Mouse (Mus musculus): ENCODE results near the gene H2afv.
A peak's percentile ranks its signal among the peaks of the same experiment; 100 is the strongest.
"Not testable (repeated sequence)": the region's sequence is repeated elsewhere in the genome, so short reads cannot be mapped to it uniquely, and the experiment has no call there.

The H2afv gene

DNA sequence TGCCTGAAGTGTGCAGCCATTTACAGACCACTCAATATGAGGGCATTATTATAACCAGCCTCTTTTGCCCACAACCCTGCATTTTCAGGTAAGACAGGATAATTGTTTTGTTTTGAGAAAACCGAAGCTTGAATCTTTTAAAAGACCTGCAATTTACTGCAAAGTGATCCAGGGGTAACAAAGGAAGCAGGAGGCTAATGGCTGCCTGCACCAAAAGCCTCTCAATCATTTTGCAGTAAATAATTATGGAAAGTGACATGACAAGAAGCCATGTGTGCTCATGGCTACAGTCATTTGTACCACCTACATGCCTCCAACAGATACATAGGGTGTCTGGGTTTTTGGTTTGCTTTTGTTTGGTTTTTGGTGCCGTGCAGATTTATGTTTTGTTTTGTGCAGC is 26.8 kb upstream of the H2afv start:
- no peak for DNase-seq (ENCODE audit: low read depth, low spot score)

DNA sequence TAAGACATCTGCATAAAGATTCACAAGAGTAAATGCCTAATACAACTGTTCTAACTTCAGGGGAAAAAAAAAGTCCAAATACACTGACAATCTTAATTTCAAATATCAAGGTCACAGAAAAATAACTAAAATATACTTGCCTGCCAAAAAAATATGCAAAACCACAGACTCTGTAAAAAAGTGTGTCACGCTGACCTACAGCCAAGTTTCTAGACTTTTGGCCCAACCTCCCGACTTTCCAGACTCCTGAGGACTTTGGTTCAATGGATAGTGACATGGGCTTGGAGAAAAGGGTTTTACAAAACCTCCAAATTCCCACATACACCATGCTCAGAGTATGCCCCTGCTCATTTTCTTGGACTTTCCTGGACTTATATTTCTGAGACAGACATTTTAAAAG is 24.3 kb upstream of the H2afv start:
- no peak for DNase-seq (ENCODE audit: low read depth, low spot score)

DNA sequence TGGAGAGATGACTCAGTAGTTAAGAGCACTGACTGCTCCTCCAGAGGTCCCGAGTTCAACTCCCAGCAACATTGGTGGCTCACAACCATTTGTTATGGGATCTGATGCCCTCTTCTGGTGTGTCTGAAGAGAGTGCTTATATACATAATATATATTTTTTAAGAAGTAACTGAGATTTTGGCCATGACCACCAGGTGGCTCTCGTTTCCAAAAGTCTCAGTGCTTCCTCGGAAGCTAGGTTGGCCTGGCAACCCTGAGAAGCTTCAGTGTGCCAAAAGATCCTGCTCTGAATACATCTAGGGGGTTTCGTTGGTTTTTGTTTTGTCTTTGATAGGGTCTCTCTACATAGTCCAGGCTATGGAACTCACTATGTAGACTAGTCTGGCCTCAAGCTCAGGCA is 20.9 kb upstream of the H2afv start:
- peak; percentile 50 for DNase-seq (ENCODE audit: low read depth, low spot score)

DNA sequence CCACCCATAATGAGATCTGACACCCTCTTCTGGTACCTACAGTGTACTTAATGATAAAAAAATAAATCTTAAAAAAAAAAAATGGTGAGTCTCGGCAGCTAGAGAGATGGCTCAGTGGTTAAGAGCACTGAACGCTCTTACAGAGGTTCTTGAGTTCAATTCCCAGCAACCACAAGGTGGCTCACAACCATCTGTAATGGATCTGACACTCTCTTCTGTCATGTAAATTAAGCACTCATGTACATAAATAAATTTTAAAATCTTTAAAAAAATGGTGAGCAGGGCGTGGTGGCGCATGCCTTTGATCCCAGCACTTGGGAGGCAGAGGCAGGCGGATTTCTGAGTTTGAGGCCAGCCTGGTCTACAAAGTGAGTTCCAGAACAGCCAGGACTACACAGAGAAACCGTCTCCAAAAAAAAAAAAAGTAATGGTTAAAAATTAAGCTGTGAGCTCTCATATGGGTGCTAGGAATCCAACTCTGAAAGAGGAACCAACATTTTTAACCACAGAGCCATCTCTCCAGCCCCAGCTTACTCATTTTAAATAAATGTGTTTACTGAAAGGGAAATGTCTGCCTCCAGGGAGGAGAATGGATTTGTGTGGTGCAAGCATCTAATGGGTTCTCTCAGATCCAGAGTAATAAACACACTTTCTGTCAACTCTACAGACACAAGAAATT is 19.1 kb upstream of the H2afv start:
- no peak for DNase-seq (ENCODE audit: low read depth, low spot score)

DNA sequence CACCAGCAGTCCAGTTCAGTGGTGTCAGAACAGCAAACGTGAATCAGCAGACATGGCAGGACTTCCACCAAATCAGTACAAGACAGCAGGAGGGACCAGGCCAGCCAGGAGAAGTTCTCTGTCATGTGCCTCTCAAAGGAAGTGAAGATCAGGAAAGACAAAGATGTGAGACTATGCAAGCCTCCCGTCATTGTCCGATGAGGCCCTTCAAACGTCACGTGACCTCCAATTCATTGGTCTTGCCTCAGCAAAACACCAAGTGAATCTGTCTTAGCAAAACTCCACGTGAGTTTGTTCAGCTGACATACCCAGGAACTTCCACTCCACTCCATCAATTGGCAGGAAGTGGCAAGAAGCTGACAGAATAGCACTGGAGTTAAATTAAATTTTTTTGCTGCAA is 11.8 kb upstream of the H2afv start:
- no peak for DNase-seq (ENCODE audit: low read depth, low spot score)

DNA sequence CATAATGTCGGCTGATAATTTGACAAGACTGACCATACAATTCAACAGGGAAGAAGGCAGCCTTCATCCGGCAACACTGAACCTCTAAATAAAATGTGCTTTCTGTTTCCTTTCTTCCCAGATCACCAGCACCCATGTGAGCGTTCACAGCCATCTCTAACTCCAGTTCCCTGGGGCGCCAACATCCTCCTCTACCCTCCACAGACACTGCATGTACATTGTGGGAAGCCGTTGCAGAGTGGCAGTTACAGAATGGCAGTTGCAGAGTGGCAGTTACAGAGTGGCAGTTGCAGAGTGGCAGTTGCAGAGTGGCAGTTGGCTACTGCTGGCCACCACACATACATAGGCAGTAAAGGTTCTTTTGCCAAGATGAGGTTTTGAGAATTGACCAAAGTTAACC is 3.9 kb upstream of the H2afv start:
- not testable (repeated sequence) for DNase-seq (ENCODE audit: low read depth, low spot score)

DNA sequence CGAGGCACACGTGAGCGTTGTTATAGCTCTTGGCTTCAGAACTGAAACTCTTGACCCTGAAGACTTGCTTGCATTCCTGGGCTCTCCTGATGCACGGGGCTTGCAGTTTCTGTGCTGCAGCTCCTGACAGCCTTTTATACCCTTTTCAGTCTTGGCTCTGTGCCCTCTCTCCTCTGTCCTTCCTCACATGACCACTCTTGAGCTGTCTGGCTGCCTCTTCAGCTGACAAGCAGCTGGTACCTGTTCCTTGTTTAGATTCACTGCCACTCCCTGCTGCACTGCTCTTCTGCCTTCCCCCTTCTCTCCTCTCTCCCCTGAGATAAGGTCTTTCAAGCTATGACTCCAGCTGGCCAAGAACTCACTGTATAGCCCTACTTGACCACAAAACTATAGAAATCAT is 3.2 kb upstream of the H2afv start:
- no peak for DNase-seq (ENCODE audit: low read depth, low spot score)

DNA sequence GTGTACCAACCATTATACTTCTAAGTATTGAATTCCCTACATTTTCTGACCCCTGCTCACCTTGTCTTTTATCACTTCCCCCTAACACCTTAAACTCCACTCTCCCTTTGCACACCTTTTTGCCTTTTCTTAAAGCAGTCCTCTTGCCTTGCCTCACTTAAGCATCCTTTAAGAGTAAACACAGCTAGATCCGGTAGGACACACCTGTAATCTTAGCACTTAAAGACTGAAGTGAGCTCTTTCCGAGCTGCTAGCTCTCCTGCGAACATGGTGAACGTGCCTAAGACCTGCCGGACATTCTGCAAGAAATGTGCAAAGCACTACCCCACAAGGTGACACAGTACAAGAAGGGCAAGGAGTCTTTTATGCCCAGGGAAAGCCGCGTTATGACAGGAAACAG is 1.7 kb upstream of the H2afv start:
- DNase-seq (ENCODE audit: low read depth, low spot score) = no peak

DNA sequence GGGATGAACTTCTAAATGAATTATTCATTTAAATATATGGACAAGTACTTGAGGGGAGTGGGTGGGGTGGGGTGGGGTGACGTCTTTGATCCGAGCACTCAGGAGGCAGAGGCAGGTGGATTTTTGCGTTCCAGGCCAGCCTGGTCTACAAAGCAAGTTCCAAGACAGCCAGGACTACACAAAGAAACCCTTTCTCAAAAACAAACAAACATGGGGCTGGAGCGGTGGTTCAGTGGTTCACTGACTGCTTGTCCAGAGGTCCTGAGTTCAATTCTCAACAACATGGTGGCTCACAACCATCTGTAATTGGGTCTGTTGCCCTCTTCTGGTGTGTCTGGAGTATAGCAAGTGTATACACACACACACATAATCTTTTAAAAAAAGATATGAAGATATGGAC is 1.2 kb upstream of the H2afv start:
- DNase-seq (ENCODE audit: low read depth, low spot score) = no peak

DNA sequence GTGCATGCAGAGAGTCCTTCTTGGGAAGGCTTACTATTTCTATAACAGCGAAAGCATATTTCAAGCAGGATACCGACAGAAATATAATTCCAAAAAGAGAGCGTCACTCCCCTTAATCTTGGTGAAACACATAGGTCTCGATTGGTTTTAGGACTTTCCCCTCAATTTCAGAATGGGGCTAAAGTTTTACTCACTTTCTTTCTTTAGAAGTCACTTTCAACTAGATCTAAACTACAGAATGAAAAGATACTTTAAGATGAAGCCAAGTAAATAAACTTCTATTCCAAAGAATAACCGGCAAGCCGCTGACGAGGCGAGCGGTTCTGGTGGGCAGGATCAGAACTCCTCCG is 541 bp downstream of the H2afv start:
- DNase-seq (ENCODE audit: low read depth, low spot score) = no peak

DNA sequence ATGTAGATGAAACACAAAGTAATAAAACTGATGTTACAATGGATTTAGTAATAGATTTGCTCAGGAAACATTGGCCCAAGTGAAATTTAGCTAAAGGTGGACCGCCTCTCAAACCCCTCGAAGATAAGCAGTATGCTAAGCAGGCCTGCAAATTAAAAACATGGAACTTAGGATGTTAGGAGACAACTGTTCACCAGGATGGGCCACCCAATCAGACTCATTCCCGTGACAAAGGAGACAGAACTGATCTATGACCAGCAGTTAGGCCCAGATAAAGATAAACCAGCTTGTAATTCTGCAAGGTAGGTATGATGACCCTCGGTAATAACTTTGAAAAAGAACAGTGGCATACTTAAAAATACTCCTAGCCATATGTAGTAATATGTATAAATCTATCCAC is 1.1 kb downstream of the H2afv start:
- no peak for DNase-seq (ENCODE audit: low read depth, low spot score)

DNA sequence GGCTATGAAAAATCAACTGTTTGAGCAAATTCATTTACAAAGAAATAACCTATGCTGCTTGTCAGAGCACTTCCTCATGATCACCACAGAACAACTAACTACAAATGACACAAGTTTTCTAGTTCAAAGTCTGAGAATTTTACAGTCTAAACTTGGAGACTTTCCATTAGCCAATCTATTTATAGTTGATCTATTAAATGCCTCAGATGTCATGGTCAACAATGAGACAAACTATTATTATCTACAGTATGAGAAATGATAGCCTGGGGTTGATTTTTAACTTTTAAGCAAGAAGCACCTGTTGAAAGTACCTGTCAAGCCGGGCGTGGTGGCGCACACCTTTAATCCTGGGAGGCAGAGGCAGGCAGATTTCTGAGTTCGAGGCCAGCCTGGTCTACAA is 1.7 kb downstream of the H2afv start:
- DNase-seq (ENCODE audit: low read depth, low spot score) = no peak

DNA sequence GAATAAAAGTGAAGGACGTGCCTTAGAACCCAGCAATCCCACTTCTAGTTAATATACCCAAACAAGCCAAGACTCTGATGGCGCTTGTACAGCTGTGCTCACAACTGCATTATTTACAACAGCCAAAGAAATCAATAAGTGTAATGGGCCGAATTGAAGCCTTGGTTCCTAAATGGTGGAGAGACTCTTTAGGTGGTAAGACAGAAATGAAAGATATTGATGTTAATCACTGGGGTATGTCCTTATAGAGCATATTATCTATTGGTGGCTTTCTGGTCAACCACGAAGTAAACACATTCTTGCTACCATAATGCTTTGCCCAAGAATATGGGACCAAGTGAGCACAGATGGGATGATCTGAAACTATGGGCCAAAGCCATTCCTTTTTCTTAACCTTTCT is 4.1 kb downstream of the H2afv start:
- DNase-seq (ENCODE audit: low read depth, low spot score) = no peak

DNA sequence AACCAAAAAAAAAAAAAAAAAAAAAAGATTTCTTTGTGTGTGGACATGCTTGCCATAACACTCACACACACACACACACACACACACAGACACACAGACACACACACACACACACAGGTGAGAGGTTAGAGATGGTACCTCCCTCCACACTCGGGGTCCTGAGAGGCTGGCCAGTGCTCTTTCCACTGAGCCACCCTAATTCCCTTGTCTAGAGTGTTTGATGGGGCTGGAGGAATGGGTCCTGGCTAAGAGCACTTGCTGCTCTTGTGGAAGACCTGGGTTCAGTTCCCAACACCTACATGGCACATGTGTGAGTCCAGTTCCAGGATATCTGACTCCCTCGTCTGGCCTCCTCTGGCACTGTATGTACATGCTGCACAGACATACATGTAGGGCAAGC is 6.6 kb downstream of the H2afv start:
- DNase-seq (ENCODE audit: low read depth, low spot score) = no peak

DNA sequence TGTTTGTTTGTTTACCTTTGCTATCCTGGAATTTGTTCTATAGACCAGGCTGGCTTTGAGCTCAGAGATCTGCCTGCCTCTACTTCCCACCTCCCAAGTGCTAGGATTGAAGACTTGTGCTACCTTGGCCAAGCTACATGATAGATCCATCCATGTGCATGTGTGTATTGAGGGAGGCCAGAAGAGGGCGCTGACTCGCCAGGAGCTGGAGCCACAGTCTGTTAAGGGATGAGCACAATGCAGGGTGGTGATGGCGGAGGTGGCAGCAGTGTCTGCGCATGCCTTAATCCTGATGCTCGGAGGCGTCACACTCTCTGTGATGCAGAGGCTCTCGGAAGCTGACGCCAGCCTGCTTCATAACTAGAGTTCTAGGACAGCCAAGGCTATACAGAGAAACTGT is 7.8 kb downstream of the H2afv start:
- no peak for DNase-seq (ENCODE audit: low read depth, low spot score)

DNA sequence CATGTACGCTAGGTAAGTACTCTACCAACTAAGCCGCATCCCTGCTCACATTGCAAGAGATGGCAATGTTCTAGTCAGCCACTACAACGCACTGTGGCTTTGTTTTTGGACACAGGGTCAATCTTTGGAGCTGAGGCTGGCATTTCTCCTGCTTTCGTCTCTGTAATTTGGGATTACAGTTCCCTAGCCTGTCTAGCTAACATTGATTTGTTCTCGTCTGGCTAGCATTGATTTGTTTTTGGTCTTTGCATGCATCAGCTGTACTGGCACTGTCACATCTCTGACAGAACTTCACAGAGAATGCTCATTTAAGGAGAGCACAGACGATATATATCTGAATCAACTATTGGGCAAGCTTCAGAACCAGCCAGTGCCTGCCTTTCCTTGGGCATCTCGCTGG is 14.1 kb downstream of the H2afv start:
- DNase-seq (ENCODE audit: low read depth, low spot score) = no peak

DNA sequence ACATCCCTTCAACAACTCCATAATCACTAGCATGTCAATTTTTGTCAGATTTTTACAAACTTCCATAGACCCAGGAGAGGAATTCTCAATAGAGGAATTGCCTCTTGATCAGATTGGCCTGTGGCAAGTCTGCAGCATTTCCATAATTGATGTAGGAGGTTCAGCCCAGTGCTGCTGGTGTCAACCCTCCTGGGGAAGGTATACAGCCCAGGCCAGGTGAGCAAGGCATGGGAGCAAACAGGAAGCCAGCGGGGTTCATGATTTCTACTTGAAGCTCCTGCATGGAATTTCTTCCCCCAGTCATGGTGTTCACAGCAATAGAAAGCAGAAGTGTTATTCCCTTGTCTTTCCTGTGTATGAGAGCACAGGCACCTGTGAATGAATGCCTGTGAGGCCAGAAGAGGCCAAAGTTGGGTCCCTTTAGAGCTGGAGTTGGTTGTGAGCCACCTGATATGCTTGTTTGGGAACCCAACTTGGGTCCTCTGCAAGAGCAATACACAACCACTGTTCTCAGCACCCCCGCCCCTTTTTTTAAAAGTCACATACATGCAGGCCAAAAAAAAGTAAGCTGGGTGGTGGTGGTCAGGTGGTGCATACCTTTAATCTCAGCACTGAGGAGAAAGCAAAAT is 23.4 kb downstream of the H2afv start:
- DNase-seq (ENCODE audit: low read depth, low spot score) = no peak

DNA sequence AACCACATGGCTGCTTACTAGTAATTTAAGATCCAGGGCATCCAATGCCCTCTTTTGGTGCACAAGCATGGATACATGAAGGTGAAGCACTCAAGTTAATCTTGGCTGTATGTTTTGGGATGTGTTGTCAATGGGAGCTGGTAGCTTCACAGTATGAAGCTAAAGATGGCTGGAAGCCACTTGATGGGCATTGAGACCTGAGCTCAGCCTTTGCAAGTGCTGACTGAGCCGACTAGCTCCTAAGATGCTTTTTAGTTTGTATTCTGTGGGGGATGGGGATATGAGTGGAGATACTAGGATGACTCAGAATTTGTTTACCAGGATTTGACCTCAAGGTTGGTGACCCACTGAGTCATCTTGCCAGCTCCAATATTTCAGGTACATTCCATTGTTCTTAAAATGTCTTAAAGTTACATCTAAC is 23.9 kb downstream of the H2afv start:
- no peak for DNase-seq (ENCODE audit: low read depth, low spot score)

DNA sequence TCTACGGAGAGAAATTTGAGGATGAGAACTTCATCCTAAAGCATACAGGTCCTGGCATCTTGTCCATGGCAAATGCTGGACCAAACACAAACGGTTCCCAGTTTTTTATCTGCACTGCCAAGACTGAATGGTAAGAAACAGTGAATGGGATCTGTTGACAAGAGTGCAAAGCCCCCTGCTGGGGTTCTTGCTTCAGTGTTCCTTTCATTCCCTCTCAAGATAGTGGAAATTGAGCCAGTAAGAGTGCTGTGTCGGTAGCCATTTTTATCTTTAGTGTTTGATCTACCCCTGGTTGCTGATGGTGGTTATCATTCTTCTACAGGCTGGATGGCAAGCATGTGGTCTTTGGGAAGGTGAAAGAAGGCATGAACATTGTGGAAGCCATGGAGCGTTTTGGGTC is 25.1 kb downstream of the H2afv start:
- not testable (repeated sequence) for DNase-seq (ENCODE audit: low read depth, low spot score)

DNA sequence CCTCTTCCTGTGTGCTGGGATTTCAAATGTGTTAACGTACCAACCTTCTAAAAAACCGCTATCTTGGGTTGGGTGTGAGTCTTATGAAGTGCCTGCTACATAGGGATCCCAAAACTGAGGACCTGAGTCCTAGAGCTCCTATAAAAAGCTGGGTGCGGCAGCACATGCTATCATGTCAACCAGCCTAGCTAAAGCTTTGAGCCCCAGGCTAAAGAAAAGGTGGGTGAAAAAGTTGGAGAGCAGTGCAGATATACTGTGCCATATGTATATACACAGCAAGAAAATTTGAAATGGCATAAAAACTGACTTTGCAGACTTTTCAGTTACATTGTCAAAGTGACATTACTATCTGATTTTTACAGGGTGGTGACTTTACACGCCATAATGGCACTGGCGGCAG is 25.5 kb downstream of the H2afv start:
- DNase-seq (ENCODE audit: low read depth, low spot score) = no peak

DNA sequence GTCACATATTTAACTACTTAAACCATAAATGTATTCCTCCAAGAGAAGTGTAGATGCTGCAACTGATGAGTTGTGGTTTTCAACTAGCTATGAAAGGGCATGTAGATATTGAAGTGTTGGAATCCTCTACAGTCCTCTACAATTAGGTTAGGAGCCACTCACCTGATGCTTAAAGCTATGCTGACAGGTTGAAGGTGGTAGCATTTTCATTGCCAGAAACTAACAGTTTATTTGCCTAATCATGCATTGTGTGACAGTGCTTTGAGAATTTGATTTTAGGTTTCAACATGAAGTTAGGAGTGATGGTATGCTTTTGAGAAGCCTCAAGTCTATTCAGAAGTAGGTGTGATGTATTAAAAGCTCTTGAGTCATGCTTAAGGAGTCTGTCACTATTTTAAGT is 26.8 kb downstream of the H2afv start:
- no peak for DNase-seq (ENCODE audit: low read depth, low spot score)

DNA sequence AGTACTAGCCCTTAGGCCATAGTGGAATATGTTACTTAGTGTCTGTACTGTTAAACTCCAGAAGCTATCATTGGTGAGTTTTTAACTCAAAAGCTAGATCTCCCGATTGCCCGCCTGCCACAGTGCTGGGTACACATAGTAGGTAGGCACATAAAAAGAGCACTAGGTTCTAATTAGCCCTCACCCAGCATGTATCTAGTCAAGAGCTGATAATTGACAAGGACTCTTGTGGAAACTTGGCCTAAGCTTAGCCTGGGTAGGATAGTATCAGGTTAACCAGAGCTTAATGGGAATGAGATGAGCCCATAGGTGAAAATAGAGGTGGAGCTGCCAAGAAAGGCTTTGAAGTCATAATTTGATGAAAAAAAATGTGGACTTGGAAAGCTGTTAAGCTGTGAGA is 27.2 kb downstream of the H2afv start:
- no peak for DNase-seq (ENCODE audit: low read depth, low spot score)

DNA sequence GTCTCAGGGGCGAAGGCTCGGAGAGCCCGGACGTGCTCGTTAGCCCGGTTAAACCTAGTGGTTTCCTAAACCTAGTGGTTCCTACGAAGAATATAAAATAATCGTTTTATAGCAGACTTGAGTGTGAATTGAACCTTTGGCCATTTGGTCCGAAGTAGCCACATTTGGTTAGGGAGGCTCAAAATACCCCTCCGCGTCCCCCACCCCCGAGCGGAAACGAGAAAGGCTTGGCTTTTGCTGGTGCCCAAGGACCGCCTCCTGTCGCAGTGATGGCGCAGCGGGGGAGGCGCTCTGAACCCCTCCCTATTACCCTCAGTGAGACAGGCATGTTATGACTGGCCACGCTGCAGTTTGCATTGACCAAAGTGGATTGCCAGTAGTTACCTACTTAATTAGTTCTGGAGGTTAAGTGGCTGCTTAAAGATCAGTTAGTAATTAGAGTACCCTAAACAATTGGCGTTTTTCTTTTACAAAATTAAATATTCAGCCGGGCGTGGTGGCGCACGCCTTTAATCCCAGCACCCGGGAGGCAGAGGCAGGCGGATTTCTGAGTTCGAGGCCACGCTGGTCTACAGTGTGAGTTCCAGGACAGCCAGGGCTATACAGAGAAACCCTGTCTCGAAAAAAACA is 27.7 kb downstream of the H2afv start:
- DNase-seq (ENCODE audit: low read depth, low spot score) = peak; percentile 60
